In the genomic region with DNA sequence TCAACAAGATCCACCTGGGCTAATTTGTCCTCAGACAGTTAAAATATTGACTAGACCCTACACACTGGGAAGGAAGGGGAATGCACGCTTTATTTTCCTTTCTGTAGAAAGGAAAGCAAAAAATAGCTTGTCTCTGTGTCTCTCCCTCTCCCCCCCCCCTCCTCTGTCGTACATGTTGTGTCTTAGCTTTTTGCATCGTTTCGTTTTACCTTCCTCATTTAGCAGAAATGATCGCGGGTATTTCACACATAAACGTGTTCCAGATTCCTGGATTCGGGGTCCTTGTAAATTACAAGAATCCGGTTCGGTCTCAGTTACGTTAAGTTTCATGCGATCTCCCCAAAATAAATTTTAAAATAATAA, we compare ENCODE assay signal across 8 mouse cellular contexts. TPM values are rescaled to one million over a fixed set of nuclear protein-coding genes. Genes with fewer than 3 reads are reported as not detected.
A peak's percentile ranks its signal among the peaks of the same experiment; 100 is the strongest.
DNase-seq lines count a peak whose midpoint lies in the region; ATAC-seq and TF ChIP-seq lines count a peak whose summit lies in the region.

No protein-coding gene starts in this region.

- H3K36me3 ChIP-seq in ES-E14 (ENCODE audit: control insufficient read depth, insufficient read depth, low read length, poor library complexity, severe bottlenecking): no peaks in the 10 kb centered on the region
- H3K36me3 ChIP-seq in embryonic facial prominence, embryonic 11.5 days (replicated peaks; ENCODE audit: control insufficient read depth, insufficient read depth, low read depth, low read length): no peaks in the 10 kb centered on the region
- H3K36me3 ChIP-seq in limb, embryonic 12.5 days: no peaks in the 10 kb centered on the region
- no peaks in the 10 kb centered on the region for H3K36me3 ChIP-seq in stomach, embryonic 14.5 days (ENCODE audit: control insufficient read depth, insufficient read depth, low read length)

- no peaks in the 10 kb centered on the region for H3K27me3 ChIP-seq in embryonic facial prominence, embryonic 11.5 days (ENCODE audit: control insufficient read depth, insufficient read depth, low read length)
- no peaks in the 10 kb centered on the region for H3K27me3 ChIP-seq in limb, embryonic 12.5 days
- no peaks in the 10 kb centered on the region for H3K27me3 ChIP-seq in stomach, embryonic 14.5 days (ENCODE audit: control insufficient read depth, insufficient read depth, low read length)

- H3K27ac ChIP-seq in ES-E14 (ENCODE audit: insufficient read depth, low read depth, low read length, poor library complexity, severe bottlenecking): no peak overlapping the region
- H3K27ac ChIP-seq in embryonic facial prominence, embryonic 11.5 days (replicated peaks; ENCODE audit: low read depth, low read length): no peak overlapping the region
- H3K27ac ChIP-seq in limb, embryonic 12.5 days: peak overlapping the region; percentile 100; the same call in 1 of the 2 replicates
- H3K27ac ChIP-seq in stomach, embryonic 14.5 days (ENCODE audit: low read length): peak overlapping the region; percentile 71; the same call in 1 of the 2 replicates

- no peaks in the 10 kb centered on the region for H3K9me3 ChIP-seq in ES-E14 (ENCODE audit: control insufficient read depth, insufficient read depth, low read depth, low read length)
- no peaks in the 10 kb centered on the region for H3K9me3 ChIP-seq in embryonic facial prominence, embryonic 11.5 days (replicated peaks; ENCODE audit: control insufficient read depth, low read length)
- no peaks in the 10 kb centered on the region for H3K9me3 ChIP-seq in limb, embryonic 12.5 days
- no peaks in the 10 kb centered on the region for H3K9me3 ChIP-seq in stomach, embryonic 14.5 days (ENCODE audit: control insufficient read depth, low read depth, low read length)

- peaks cover 0 to 10% of the 10 kb centered on the region in 2 experiments; a peak in 2 of 4 replicates for H3K4me1 ChIP-seq in ES-E14 (ENCODE audit: control insufficient read depth in 2 of 2, insufficient read depth in 2 of 2, low read length in 2 of 2, poor library complexity in 1 of 2)
- no peaks in the 10 kb centered on the region for H3K4me1 ChIP-seq in embryonic facial prominence, embryonic 11.5 days (ENCODE audit: control insufficient read depth, insufficient read depth, low read length)
- peaks cover 9% of the 10 kb centered on the region; the same call in 1 of the 2 replicates for H3K4me1 ChIP-seq in limb, embryonic 12.5 days (replicated peaks)
- 0 out of 2 replicates have a peak, but pooled peaks cover 5% of the 10 kb centered on the region for H3K4me1 ChIP-seq in stomach, embryonic 14.5 days (ENCODE audit: control insufficient read depth, insufficient read depth, low read length)

- H3K9ac ChIP-seq in ES-E14 (ENCODE audit: insufficient read depth, low read depth, low read length, poor library complexity, severe bottlenecking): no peak overlapping the region
- H3K9ac ChIP-seq in embryonic facial prominence, embryonic 11.5 days (replicated peaks; ENCODE audit: low read length): peak overlapping the region; percentile 94
- peak overlapping the region; percentile 92 for H3K9ac ChIP-seq in limb, embryonic 12.5 days (replicated peaks)
- H3K9ac ChIP-seq in stomach, embryonic 14.5 days (replicated peaks; ENCODE audit: low read depth, low read length): peak overlapping the region; percentile 87

- H3K4me2 ChIP-seq in embryonic facial prominence, embryonic 11.5 days (ENCODE audit: low read depth, low read length): peak overlapping the region; percentile 98
- peak overlapping the region; percentile 100 for H3K4me2 ChIP-seq in limb, embryonic 12.5 days
- peak overlapping the region; percentile 93 for H3K4me2 ChIP-seq in stomach, embryonic 14.5 days (replicated peaks; ENCODE audit: low read depth, low read length)

- in situ Hi-C loops in ES-E14 (cut with MboI; ENCODE audit: low sequenced_read_pairs in 2 of 2, unreplicated experiment in 2 of 2): no loop called here

- under 1% methylated on average over 12 of the region's 12 CpGs for WGBS in embryonic facial prominence, embryonic 11.5 days
- WGBS in limb, embryonic 12.5 days: under 1% methylated on average over 12 of the region's 12 CpGs
- 0% methylated on average over 12 of the region's 12 CpGs for WGBS in stomach, embryonic 14.5 days

- ATAC-seq in embryonic facial prominence, embryonic 11.5 days (replicated peaks; ENCODE audit: insufficient number of reproducible peaks, low FRiP score, low TSS enrichment, low read depth): no peak
- ATAC-seq in limb, embryonic 12.5 days (ENCODE audit: insufficient number of reproducible peaks, insufficient read depth, low FRiP score, low TSS enrichment, low read depth): no peak
- no peak for ATAC-seq in stomach, embryonic 14.5 days (ENCODE audit: insufficient number of reproducible peaks, insufficient read depth, low FRiP score, low read depth)

- intact Hi-C loops in left cerebral cortex, postnatal 36 days (cut with DNase I): loop anchor here (5.0 kb wide), 2 partner anchors 307 to 573 kb away; no protein-coding TSS in a partner anchor

- DNase-seq in kidney, postnatal 10 days: peak; percentile 18
- no peak for DNase-seq in kidney, postnatal 4 days
- no peak for DNase-seq in ES-E14 (ENCODE audit: low read depth, low spot score)
- DNase-seq in embryonic facial prominence, embryonic 11.5 days (ENCODE audit: low spot score): no peak
- no peak for DNase-seq in ovary, postnatal 36 days (ENCODE audit: low spot score)
- DNase-seq in left cerebral cortex, postnatal 36 days (ENCODE audit: low spot score in 2 of 2): no peak

- peak overlapping the region; percentile 87 to 95 for H3K4me3 ChIP-seq in ES-E14 (ENCODE audit: insufficient read depth in 1 of 2, low read depth in 1 of 2, low read length in 2 of 2, poor library complexity in 1 of 2, severe bottlenecking in 1 of 2)
- H3K4me3 ChIP-seq in embryonic facial prominence, embryonic 11.5 days (ENCODE audit: low read depth, low read length): peak overlapping the region; percentile 93
- H3K4me3 ChIP-seq in limb, embryonic 12.5 days (replicated peaks): peak overlapping the region; percentile 92
- peak overlapping the region; percentile 91 for H3K4me3 ChIP-seq in stomach, embryonic 14.5 days (ENCODE audit: low read depth, low read length)

TF ChIP-seq in ES-E14, 5 proteins besides CTCF, POLR2A, EP300 and RAD21:
- TF ChIP-seq CHD2 (IDR thresholded peaks at IDR 0.05; ENCODE audit: low read depth, low read length) (no peak), MAFK (IDR thresholded peaks at IDR 0.05; ENCODE audit: insufficient read depth, low read depth, low read length) (no peak), HCFC1 (IDR thresholded peaks at IDR 0.05; ENCODE audit: borderline replicate concordance, insufficient read depth, low read length) (no peak), ZNF384 (IDR thresholded peaks at IDR 0.05; ENCODE audit: low read depth, low read length) (no peak), ZC3H11A (IDR thresholded peaks at IDR 0.05; ENCODE audit: borderline replicate concordance, low read depth, low read length) (no peak)

RNA-seq across cellular contexts. Expression of a gene that starts 1.7 kb away (rescaled TPM):
- 24.9 and 31.2 TPM in 2 replicates for total RNA-seq in ES-E14 (2012; rRNA removed)
- 30.1 and 33.6 TPM in 2 replicates for polyA plus RNA-seq in embryonic facial prominence, embryonic 11.5 days (2014; fragmentation: Nextera tagmentation; extraction: Ambion mirVana)
- polyA plus RNA-seq in limb, embryonic 12.5 days (2016; fragmentation: Nextera tagmentation; extraction: Ambion mirVana): 41.3 and 46.6 TPM in 2 replicates
- polyA plus RNA-seq in stomach, embryonic 14.5 days (2014; fragmentation: Nextera tagmentation; extraction: Ambion mirVana): 50.2 and 50.4 TPM in 2 replicates
- total RNA-seq in left cerebral cortex, postnatal 36 days (2021): 10 to 100 TPM; 18.6 to 22.9 TPM

Comparison
In these comparisons a context has a peak if more than half of its experiments do, and no peak if none do; other contexts are left out.
1. H3K27ac ChIP-seq: peak in limb, embryonic 12.5 days (single experiment) and stomach, embryonic 14.5 days (single experiment); none in ES-E14 (single experiment) and embryonic facial prominence, embryonic 11.5 days (single experiment).
2. Peak in every context shown above with its lines, with median percentiles within 50 percentile points of each other: H3K4me3 ChIP-seq and H3K4me2 ChIP-seq.